Mouse (Mus musculus) A20 (cell line): ENCODE data around the gene Slc35b2.
A peak's percentile ranks its signal among the peaks of the same experiment; 100 is the strongest.

Source experiments
- DNase-seq: peaks from one replicate; pipeline ENCODE4 v3.0.0-alpha.2; 2011; ENCODE audit warnings: low read depth, low spot score

Gene Slc35b2

GRCm38 (mm10) chr17:45584096-45584896 is 20.6 kb downstream of the Slc35b2 start:
- no peak for DNase-seq

- peak; percentile 69 for DNase-seq
Observed at GRCm38 (mm10) chr17:45584939-45585678, 21.4 kb downstream of the Slc35b2 start.

- no peak for DNase-seq
Observed at GRCm38 (mm10) chr17:45585725-45586448, 22.2 kb downstream of the Slc35b2 start.

- DNase-seq, result peak; percentile 41
Observed at GRCm38 (mm10) chr17:45586449-45586837, 22.8 kb downstream of the Slc35b2 start.

- no peak for DNase-seq
Observed at GRCm38 (mm10) chr17:45588370-45588769, 24.7 kb downstream of the Slc35b2 start.

GRCm38 (mm10) chr17:45589236-45589635 is 25.6 kb downstream of the Slc35b2 start:
- DNase-seq, result no peak

- no peak for DNase-seq
Observed at GRCm38 (mm10) chr17:45589844-45590243, 26.2 kb downstream of the Slc35b2 start.

- DNase-seq, result no peak
Observed at GRCm38 (mm10) chr17:45590410-45590809, 26.7 kb downstream of the Slc35b2 start.

- peak; percentile 70 for DNase-seq
Observed at GRCm38 (mm10) chr17:45591701-45592605, 28.3 kb downstream of the Slc35b2 start.

GRCm38 (mm10) chr17:45592606-45593431 is 29.1 kb downstream of the Slc35b2 start:
- no peak for DNase-seq

GRCm38 (mm10) chr17:45593479-45593878 is 29.8 kb downstream of the Slc35b2 start:
- DNase-seq, result peak; percentile 86

GRCm38 (mm10) chr17:45594195-45594594 is 30.5 kb downstream of the Slc35b2 start:
- DNase-seq, result peak; percentile 47

GRCm38 (mm10) chr17:45594881-45595735 is 31.4 kb downstream of the Slc35b2 start:
- DNase-seq, result peak; percentile 81

GRCm38 (mm10) chr17:45595736-45596390 is 32.2 kb downstream of the Slc35b2 start:
- no peak for DNase-seq

GRCm38 (mm10) chr17:45596631-45597396 is 33.1 kb downstream of the Slc35b2 start:
- peak; percentile 65 for DNase-seq

- peak; percentile 36 for DNase-seq
Observed at GRCm38 (mm10) chr17:45597787-45598186, 34.1 kb downstream of the Slc35b2 start.

- DNase-seq, result no peak
Observed at GRCm38 (mm10) chr17:45598376-45598775, 34.7 kb downstream of the Slc35b2 start.

GRCm38 (mm10) chr17:45598891-45599290 is 35.2 kb downstream of the Slc35b2 start:
- no peak for DNase-seq
